Mouse (Mus musculus) MEL (cell line): ENCODE results near the gene Wnt10a. TPM values are rescaled to one million over a fixed set of nuclear protein-coding genes. Genes with fewer than 3 reads are reported as not detected.
A peak's percentile ranks its signal among the peaks of the same experiment; 100 is the strongest.
"Not testable (repeated sequence)": the region's sequence is repeated elsewhere in the genome, so short reads cannot be mapped to it uniquely, and the experiment has no call there.

ENCODE experiments used
- DNase-seq: peaks from one replicate; pipeline ENCODE4 v3.0.0; 2011; ENCODE audit warnings: low read depth, low spot score
- H3K27ac ChIP-seq: 2 replicates; pipeline ENCODE4 v1.5.1; 2012; ENCODE audit warnings: low read depth, mild to moderate bottlenecking, control low read depth, low read length, moderate library complexity; ENCODE audit not compliant: control insufficient read depth
- H3K27me3 ChIP-seq, 2 experiments: fragments of 150-350 bp in 1 of 2; sonication (generic) in 1 of 2; 2 replicates each; pipeline ENCODE4 v1.6.1; 2012; ENCODE audit warnings: low read length in 2 of 2, mild to moderate bottlenecking in 2 of 2, improper control_type of control experiment in 1 of 2, moderate library complexity in 1 of 2; ENCODE audit not compliant: insufficient read depth in 2 of 2, control insufficient read depth in 1 of 2
- H3K36me3 ChIP-seq, 2 experiments: 2 replicates each; pipeline ENCODE4 v1.6.1; 2012 to 2014; ENCODE audit warnings: low read length in 2 of 2, improper control_type of control experiment in 1 of 2, inconsistent platforms in 1 of 2, mild to moderate bottlenecking in 1 of 2; ENCODE audit not compliant: insufficient read depth in 2 of 2, control insufficient read depth in 1 of 2
- H3K4me1 ChIP-seq, 2 experiments: fragments of 150-350 bp in 1 of 2; sonication (generic) in 1 of 2; 2 replicates each; pipeline ENCODE4 v1.6.1; 2012; ENCODE audit warnings: low read length in 2 of 2, improper control_type of control experiment in 1 of 2, mild to moderate bottlenecking in 1 of 2; ENCODE audit not compliant: insufficient read depth in 2 of 2, control insufficient read depth in 1 of 2
- H3K4me3 ChIP-seq, 2 experiments: fragments of 150-350 bp in 1 of 2; sonication (generic) in 1 of 2; 2 replicates each; pipeline ENCODE4 v1.5.1; 2012; ENCODE audit warnings: low read depth in 2 of 2, low read length in 2 of 2, mild to moderate bottlenecking in 2 of 2, moderate library complexity in 2 of 2, control low read depth in 1 of 2, improper control_type of control experiment in 1 of 2; ENCODE audit not compliant: control insufficient read depth in 1 of 2, insufficient read depth in 1 of 2
- H3K79me2 ChIP-seq: 2 replicates; pipeline ENCODE4 v1.6.1; 2012; ENCODE audit warnings: mild to moderate bottlenecking, low read length, moderate library complexity; ENCODE audit not compliant: control insufficient read depth, poor library complexity, insufficient read depth
- H3K9ac ChIP-seq: 2 replicates; pipeline ENCODE4 v1.6.1; 2012; ENCODE audit warnings: low read depth, mild to moderate bottlenecking, control low read depth, low read length, moderate library complexity; ENCODE audit not compliant: control insufficient read depth, poor library complexity, severe bottlenecking
- H3K9me3 ChIP-seq: fragments of 150-350 bp; sonication (generic); replicated peaks from 2 replicates; pipeline ENCODE4 v1.6.1; 2012; ENCODE audit warnings: mild to moderate bottlenecking, low read length, improper control_type of control experiment, moderate library complexity; ENCODE audit not compliant: insufficient read depth
- CHD1 ChIP-seq: IDR thresholded peaks from 2 replicates; pipeline ENCODE4 v1.6.1; 2012; ENCODE audit warnings: low read depth, mild to moderate bottlenecking, inconsistent platforms, low read length, improper control_type of control experiment
- CTCF ChIP-seq, 3 experiments: IDR thresholded peaks in 2 of 3; conservative IDR thresholded peaks in 1 of 3; 2 replicates each; pipeline ENCODE4 v1.5.1; 2011 to 2012; ENCODE audit warnings: low read length in 3 of 3, low read depth in 2 of 3, mild to moderate bottlenecking in 2 of 3, improper control_type of control experiment in 1 of 3, inconsistent platforms in 1 of 3, mixed read lengths in 1 of 3, moderate library complexity in 1 of 3; ENCODE audit not compliant: control insufficient read depth in 1 of 3, insufficient read depth in 1 of 3, poor library complexity in 1 of 3, severe bottlenecking in 1 of 3
- ELF1 ChIP-seq: IDR thresholded peaks from 2 replicates; pipeline ENCODE4 v1.6.1; 2014; ENCODE audit warnings: low read depth, mild to moderate bottlenecking, inconsistent platforms, low read length, improper control_type of control experiment, moderate library complexity
- GABPA ChIP-seq: IDR thresholded peaks from 2 replicates; pipeline ENCODE4 v1.6.1; 2012; ENCODE audit warnings: low read depth, mild to moderate bottlenecking, inconsistent platforms, low read length, improper control_type of control experiment, moderate library complexity
- GATA1 ChIP-seq: IDR thresholded peaks from 2 replicates; pipeline ENCODE4 v1.6.1; 2011; ENCODE audit warnings: low read depth, low read length, improper control_type of control experiment
- HCFC1 ChIP-seq: IDR thresholded peaks from 2 replicates; pipeline ENCODE4 v1.6.1; 2012; ENCODE audit warnings: low read depth, mild to moderate bottlenecking, inconsistent platforms, low read length, improper control_type of control experiment, moderate library complexity
- MAFK ChIP-seq: IDR thresholded peaks from 2 replicates; pipeline ENCODE4 v1.6.1; 2011; ENCODE audit warnings: low read depth, mild to moderate bottlenecking, low read length, improper control_type of control experiment, borderline replicate concordance
- MAX ChIP-seq: IDR thresholded peaks from 2 replicates; pipeline ENCODE4 v1.6.1; 2011; ENCODE audit warnings: low read length, improper control_type of control experiment
- MAZ ChIP-seq: IDR thresholded peaks from 2 replicates; pipeline ENCODE4 v1.6.1; 2012; ENCODE audit warnings: low read depth, mild to moderate bottlenecking, inconsistent platforms, low read length, improper control_type of control experiment
- MXI1 ChIP-seq: IDR thresholded peaks from 2 replicates; pipeline ENCODE4 v1.6.1; 2011; ENCODE audit warnings: mild to moderate bottlenecking, low read depth, low read length, improper control_type of control experiment
- MYB ChIP-seq: IDR thresholded peaks from 2 replicates; pipeline ENCODE4 v1.6.1; 2011; ENCODE audit warnings: mild to moderate bottlenecking, low read depth, low read length, improper control_type of control experiment
- NRF1 ChIP-seq: IDR thresholded peaks from 2 replicates; pipeline ENCODE4 v1.6.1; 2014; ENCODE audit warnings: low read depth, mild to moderate bottlenecking, inconsistent platforms, low read length, improper control_type of control experiment, moderate library complexity; ENCODE audit not compliant: poor library complexity, insufficient read depth, severe bottlenecking
- POLR2A ChIP-seq, 2 experiments: IDR thresholded peaks; 2 replicates each; pipeline ENCODE4 v1.6.1; 2011 to 2012; ENCODE audit warnings: low read length in 2 of 2, mild to moderate bottlenecking in 2 of 2, control low read depth in 1 of 2, improper control_type of control experiment in 1 of 2, low read depth in 1 of 2, moderate library complexity in 1 of 2; ENCODE audit not compliant: control insufficient read depth in 1 of 2, insufficient read depth in 1 of 2, poor library complexity in 1 of 2
- RAD21 ChIP-seq: IDR thresholded peaks from 2 replicates; pipeline ENCODE4 v1.6.1; 2011; ENCODE audit warnings: mild to moderate bottlenecking, low read depth, low read length, improper control_type of control experiment
- RCOR1 ChIP-seq: IDR thresholded peaks from 2 replicates; pipeline ENCODE4 v1.6.1; 2012; ENCODE audit warnings: low read depth, mild to moderate bottlenecking, inconsistent platforms, low read length, improper control_type of control experiment
- TAL1 ChIP-seq: IDR thresholded peaks from 2 replicates; pipeline ENCODE4 v1.6.1; 2012; ENCODE audit warnings: mild to moderate bottlenecking, inconsistent platforms, low read length, moderate library complexity, mixed read lengths
- USF1 ChIP-seq: IDR thresholded peaks from 2 replicates; pipeline ENCODE4 v1.6.1; 2014; ENCODE audit warnings: low read depth, mild to moderate bottlenecking, inconsistent platforms, low read length, improper control_type of control experiment, moderate library complexity
- USF2 ChIP-seq, 2 experiments: IDR thresholded peaks; 2 replicates each; pipeline ENCODE4 v1.6.1; 2011 to 2012; ENCODE audit warnings: improper control_type of control experiment in 2 of 2, low read length in 2 of 2, borderline replicate concordance in 1 of 2, inconsistent platforms in 1 of 2, low read depth in 1 of 2, mild to moderate bottlenecking in 1 of 2; ENCODE audit not compliant: insufficient read depth in 1 of 2
- ZKSCAN1 ChIP-seq: IDR thresholded peaks from 2 replicates; pipeline ENCODE4 v1.6.1; 2012; ENCODE audit warnings: low read depth, mild to moderate bottlenecking, inconsistent platforms, low read length, improper control_type of control experiment, moderate library complexity
- ZMIZ1 ChIP-seq: IDR thresholded peaks from 2 replicates; pipeline ENCODE4 v1.6.1; 2012; ENCODE audit warnings: low read depth, mild to moderate bottlenecking, inconsistent platforms, low read length, improper control_type of control experiment, moderate library complexity
- ZNF384 ChIP-seq: IDR thresholded peaks from 2 replicates; pipeline ENCODE4 v1.6.1; 2012; ENCODE audit warnings: low read depth, mild to moderate bottlenecking, inconsistent platforms, low read length, improper control_type of control experiment
- polyA plus RNA-seq, 2 experiments: library from polyadenylated mRNA; stranded (reverse) in 1 of 2; unstranded in 1 of 2; fragments of >175 nt in 1 of 2; fragments of >200 nt in 1 of 2; gene quantifications; 2 replicates each; pipeline versions ENCODE4 v1.2.1 to v1.2.4; 2012; ENCODE audit warnings: low replicate concordance in 2 of 2, low read depth in 1 of 2; ENCODE audit not compliant: insufficient read length in 2 of 2, insufficient read depth in 1 of 2, missing spikeins in 1 of 2
- total RNA-seq: library from RNA; depleted of rRNA; stranded (reverse); fragments of 300-350 nt; gene quantifications from 2 replicates; pipeline ENCODE4 v1.2.3, GENCODE M21; 2012

Gene Wnt10a
- total and polyA plus RNA-seq, 3 experiments, result not detected

- DNase-seq, result peak; percentile 26
- not testable (repeated sequence) for H3K36me3 ChIP-seq, H3K4me3 ChIP-seq, H3K9me3 ChIP-seq, H3K27me3 ChIP-seq, H3K27ac ChIP-seq
- TF ChIP-seq CTCF (IDR thresholded peaks at IDR 0.05 in 2 of 3, conservative IDR thresholded peaks at IDR 0.05 in 1 of 3; ENCODE audit: control insufficient read depth in 1 of 3, insufficient read depth in 1 of 3, low read depth in 2 of 3, low read length in 3 of 3, poor library complexity in 1 of 3, severe bottlenecking in 1 of 3) (peak in 1 of 3 experiments; percentile 16; a peak in 1 of 6 replicates), ZNF384 (peak; percentile 94)
- TF ChIP-seq, all 39 proteins: peak for 2; not testable (repeated sequence) for 37
- H3K4me1 ChIP-seq, H3K79me2 ChIP-seq, H3K9ac ChIP-seq: not testable (repeated sequence)
Measured at GRCm38 (mm10) chr1:74823598-74823997, 32.3 kb downstream of the Wnt10a start.

GRCm38 (mm10) chr1:74824518-74825302, 33.4 kb downstream of the Wnt10a start:
- Histone ChIP-seq H3K27me3 (no peaks in the 10 kb centered on the region), H3K27ac (no peak overlapping the region), H3K79me2 (no peaks in the 10 kb centered on the region), H3K36me3 (no peaks in the 10 kb centered on the region), H3K9me3 (no peaks in the 10 kb centered on the region), H3K9ac (no peak overlapping the region), H3K4me1 (no peaks in the 10 kb centered on the region; a peak in 1 of 4 replicates), H3K4me3 (no peak overlapping the region)
- TF ChIP-seq MAZ (no peak), USF1 (no peak), RCOR1 (no peak), ZMIZ1 (no peak), MXI1 (no peak), GATA1 (no peak), ELF1 (no peak), ZKSCAN1 (no peak), TAL1 (no peak), NRF1 (no peak), CHD1 (no peak), MAFK (no peak), RAD21 (no peak), USF2 (IDR thresholded peaks at IDR 0.05; ENCODE audit: borderline replicate concordance in 1 of 2, insufficient read depth in 1 of 2, low read depth in 1 of 2, low read length in 2 of 2) (no peak), HCFC1 (no peak), GABPA (no peak), POLR2A (IDR thresholded peaks at IDR 0.05; ENCODE audit: control insufficient read depth in 1 of 2, insufficient read depth in 1 of 2, low read depth in 1 of 2, low read length in 2 of 2, poor library complexity in 1 of 2) (no peak), MYB (no peak), MAX (no peak)
- no peak for DNase-seq
